Mouse (Mus musculus) spleen, postnatal 4 days (tissue): ENCODE results near the gene Hba-a2.

Experiments
- DNase-seq, 2 experiments: peaks; one replicate each; pipeline ENCODE4 v3.0.0; 2022; ENCODE audit warnings: low spot score in 2 of 2

The Hba-a2 gene

DNA sequence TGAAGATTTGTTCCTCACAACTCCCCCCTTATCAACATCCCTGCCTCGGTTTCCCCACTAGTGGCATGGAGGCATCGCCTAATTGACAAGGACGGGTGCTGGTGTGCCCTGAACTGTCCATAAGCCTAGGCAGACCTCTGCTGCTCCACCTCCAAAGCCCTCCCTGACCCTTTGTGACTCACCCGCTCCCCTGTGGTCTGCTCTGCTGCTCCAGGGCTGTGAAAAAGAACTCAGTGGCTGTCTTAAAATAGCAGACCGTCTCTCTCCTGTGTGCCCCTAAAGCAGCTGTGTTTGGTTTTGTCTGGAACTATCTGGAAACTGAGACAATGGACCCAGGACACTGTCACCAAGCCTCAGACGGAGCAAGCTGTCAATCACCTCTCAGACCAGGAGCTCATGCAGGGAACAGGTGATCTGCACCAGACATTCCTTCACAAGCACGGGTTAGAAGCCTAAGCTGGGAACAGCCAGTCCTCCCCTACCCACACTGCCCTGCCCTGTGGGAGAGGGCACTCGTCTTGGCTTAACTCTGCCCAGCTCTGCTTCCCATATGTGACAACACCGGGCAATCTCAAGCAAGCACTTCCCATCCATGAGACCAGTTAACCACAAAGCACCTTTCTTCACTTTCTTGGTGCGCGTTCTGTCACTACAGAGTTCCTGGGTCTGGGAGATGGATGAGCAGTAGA lies 24.4 kb downstream of the Hba-a2 start:
- DNase-seq = no peak

DNA sequence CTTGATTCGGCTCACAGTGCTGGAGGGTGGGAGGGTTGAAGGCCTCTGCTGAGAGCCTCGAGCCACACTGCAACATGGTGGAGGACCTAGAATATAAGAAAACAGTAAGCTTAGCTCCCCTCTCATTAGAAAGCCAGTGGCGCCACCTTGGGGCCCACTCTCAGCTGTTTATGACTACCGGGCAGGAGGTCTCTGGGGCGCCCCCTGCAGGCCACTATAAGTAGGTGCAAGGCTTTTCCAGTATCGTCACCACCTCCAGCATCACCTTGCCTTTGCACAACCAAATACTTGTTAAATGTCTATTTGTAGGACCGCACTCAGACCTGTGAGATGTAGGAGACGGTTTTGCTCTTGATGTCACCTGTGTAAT lies 24.9 kb downstream of the Hba-a2 start:
- peak; percentile 82 to 92 for DNase-seq

DNA sequence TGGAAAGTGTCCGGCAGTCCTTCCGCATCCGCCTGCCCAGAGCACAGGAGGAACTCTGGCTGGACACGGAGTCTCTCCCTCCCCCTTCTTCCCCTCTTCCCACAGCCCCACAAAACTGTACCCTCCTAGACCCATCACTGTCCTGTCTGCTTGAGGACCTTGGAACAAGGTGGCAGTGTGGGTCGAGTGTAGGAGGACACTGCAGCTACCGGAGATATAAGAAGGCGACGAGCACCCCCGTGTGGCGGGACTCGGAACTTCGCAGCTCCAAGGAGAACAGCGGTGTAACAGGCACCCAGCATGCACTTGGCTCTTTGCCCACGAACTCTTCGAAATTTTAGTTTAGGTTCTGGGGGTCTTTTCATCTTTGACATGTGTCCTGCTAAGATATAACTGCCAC lies 28.3 kb downstream of the Hba-a2 start:
- peak; percentile 85 to 96 for DNase-seq

DNA sequence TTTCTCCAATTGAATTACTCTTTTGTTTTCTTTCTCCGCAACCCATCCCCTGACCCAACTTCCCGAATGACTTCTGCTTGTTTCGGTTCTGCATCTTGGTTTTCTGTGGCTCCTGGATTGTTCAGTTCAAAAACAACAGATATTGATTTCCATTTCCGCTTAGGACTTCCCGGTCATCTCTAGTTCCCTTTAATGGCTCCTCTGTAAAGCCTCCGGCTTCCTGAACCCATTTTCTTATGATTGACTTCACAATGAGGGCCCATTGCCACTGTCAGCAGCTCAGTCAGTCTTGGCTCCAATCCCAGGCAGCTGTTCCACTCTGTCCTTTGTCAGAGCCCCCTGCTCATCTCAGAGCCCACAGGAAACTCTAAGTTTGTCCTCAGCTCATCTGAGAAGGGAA lies 34.8 kb downstream of the Hba-a2 start:
- DNase-seq = no peak

DNA sequence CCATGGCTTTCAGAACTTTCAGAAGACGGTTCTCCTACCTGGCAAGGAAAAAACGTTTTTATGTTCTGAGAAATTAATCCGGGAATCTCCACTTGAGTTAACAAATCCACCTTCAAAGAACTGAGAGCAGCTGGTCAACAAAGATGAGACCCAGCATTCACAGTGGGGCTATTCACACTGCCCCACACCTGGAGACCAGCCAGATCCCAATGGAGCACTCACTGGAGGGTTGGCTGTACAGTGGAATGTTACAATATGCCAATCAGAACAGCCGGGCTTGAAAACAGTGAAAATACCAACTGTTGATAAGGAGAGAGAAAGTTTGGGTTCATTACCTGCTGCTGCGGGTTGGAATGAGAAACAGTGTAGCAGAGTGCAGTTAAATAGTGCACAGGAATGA lies 35.6 kb downstream of the Hba-a2 start:
- no peak for DNase-seq

DNA sequence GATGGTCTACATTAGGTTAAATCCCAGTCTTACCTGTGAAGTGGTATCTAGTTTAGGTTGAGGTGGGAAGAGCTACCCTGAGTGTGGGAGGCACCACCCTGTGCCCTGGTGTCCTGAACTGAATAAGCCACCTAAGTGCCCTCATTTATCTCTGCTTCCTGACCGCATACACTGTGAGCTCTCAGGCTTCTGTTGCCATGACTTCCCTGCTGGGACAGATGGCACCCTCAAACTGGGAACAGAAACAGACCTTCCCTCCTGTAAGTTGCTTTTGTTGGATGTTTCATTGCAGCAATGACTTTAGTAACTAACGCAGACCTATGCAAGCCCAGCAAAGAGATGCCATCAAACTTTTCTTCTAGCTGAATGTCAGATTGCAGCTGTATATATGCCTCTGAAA lies 36.9 kb downstream of the Hba-a2 start:
- no peak for DNase-seq

DNA sequence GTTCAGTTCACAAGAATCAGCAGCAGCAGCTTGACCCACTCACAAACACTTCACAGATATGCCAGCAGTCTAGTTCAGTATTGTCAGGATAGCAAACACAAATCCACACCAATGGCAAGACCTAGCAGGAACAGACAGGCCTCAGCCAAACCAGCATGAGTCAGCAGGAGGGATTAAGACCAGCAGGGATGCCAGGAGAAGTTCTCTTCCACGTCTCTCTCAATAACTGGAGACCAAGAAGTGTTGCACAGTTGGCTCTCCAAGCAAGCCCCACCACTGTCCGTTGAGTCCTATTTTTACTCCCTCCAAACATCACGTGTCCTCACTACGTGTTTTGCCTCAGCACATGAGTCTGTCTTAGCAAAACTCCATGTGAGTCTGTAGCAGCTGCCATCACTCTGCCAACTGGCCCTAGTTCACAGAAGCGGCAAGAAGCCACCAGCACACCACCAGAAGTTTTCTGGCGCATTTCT lies 40.2 kb downstream of the Hba-a2 start:
- DNase-seq = no peak

DNA sequence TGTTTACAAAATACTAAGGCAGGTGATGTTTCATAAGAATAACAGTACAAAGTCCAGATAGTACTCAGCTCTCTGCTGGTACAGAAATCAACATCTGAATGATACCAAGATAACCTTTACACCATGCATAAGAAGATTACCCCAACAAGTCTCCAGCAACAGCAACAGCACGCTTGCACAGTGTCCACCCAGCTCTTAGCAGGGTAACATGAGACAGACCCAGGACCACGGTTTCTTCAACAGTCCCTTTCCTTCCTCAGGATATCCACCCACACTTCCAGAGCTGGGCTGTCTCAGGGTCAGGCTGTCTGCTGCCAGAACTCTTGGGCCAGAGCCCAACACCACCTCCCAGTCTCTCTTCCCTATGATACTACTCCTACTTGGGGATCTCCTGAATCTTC lies 42.8 kb downstream of the Hba-a2 start:
- no peak for DNase-seq

DNA sequence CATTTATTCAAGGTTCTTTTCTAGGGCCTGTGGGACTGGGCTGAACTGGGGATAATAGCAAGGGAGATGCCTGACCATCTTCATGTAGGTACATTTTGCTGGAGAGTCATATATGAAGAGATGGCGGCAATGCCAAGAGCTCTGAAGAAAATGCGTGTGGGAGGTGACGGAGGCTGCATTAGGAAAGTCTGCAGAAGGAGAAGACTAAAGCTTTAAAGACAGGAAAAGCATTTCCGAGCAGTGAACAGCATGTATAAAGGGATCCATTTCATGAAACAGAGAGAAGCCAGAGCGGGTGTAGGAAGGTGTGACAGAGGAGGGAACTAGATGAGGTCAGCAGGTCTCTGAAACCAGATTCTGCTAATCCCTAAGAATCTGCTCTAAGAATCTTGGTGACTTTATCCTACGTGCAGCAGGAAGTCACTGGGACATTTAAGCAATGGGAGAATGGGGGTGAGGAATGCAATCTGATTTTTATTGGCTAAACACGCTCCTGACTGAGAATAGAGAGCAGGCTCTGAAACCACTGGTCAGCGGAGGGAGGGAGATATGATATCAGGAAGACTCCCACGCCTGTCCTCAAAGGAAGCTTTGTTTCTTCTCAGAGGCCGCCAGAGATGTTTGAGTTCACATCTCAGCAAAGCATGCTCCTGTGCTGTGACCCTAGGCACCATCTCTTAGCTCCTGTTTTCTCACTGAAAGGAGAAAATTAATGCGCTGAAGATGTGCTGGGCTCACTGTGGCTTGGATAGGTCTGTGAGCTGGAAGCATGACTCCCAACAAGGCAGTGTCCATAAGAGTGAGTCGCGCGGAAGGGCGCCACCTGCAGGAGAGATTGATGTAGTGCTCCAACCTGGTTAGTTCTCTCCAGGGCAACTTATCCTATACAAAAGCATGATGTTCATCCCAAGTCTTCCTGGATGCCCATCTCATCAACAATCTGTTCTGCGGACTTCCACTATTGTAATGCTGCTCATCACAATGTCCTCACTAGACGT lies 44.5 kb downstream of the Hba-a2 start:
- peak in 1 of 2 experiments; percentile 77 for DNase-seq

DNA sequence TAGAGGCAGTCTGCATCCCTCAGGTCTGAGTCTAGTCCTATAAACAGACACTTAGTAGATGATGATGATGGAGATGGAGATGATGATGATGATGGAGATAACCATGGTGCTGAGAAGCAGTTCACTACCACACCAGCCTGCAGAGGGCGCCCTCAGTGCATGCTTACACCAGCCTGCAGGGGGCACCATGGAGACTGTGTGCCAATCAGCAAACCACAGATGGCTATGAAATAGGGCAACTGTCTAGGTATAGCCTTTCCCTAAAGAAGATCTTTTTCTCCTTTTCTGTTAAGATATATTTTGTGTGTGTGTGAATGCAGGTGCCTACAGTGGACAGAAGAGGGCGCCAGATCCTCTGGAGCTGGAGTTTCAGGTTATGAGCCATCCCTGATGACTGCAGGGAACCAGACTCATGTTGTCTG lies 46.5 kb downstream of the Hba-a2 start:
- peak; percentile 42 to 78 for DNase-seq

DNA sequence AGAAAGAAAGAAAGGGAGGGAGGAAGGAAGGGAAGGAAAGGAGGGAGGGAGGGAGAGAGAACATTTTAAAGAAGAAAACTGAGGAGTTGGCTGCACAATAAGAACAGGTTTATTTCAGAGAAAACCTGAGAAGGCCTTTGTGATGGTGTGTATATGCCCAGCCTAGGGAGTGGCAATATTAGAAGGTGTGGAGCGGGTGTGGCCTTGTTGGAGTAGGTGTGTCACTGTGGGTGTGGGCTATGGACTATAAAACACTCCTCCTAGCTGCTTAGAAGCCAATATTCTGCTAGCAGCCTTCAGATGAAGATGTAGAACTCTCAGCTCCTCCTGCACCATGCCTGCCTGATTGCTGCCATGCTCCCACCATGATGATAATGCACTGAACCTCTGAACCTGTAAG lies 47.1 kb downstream of the Hba-a2 start:
- no peak for DNase-seq

DNA sequence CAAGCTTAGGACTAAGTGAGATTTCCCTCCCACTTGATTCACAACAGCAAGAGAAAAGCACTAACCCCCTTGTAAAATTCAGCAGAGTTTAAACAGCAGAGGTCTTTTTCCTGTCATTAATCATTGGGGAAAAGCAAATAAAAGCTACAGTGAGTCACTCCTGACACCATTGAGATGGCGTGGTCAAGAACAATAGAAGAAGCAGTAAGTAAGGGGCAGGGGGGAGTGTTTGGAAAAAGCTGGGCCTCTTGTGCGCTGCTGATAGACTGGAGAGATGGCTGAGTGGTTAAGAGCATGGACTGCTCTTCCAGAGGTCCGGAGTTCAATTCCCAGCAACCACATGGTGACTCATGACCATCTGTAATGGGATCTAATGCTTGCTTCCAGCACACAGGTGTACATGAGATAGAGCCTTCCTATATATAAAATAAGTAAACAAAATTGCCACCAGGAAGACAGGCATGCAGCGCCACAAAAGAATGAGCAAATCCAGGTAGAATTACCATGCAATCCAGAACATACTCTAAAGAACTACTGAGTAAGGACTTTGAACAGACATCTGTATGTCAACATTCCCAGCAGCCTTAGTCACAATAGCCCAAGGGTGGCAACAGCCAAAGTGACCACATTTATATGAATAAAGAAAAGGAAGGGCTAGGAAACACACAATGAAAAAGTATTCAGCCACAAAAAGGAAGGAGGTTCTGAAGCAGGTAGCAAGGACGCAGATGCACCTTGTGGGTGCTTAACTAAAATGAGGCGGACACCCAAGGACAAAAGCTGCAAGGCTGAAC lies 49.4 kb downstream of the Hba-a2 start:
- no peak for DNase-seq
